Mouse (Mus musculus): ENCODE data around the gene Sez6l2. TPM values are rescaled to one million over a fixed set of nuclear protein-coding genes. Genes with fewer than 3 reads are reported as not detected.

The Sez6l2 gene
- polyA plus RNA-seq, 1 experiment from 2014 or later, result 1.7 TPM

- DNase-seq (ENCODE audit: low spot score) (no peak), ATAC-seq (replicated peaks; ENCODE audit: low FRiP score, low read depth) (no peak)
- no peaks in the 10 kb centered on the region for H3K27me3 ChIP-seq (ENCODE audit: insufficient read depth, low read length)
- H3K9me3 ChIP-seq (replicated peaks; ENCODE audit: low read length), result no peaks in the 10 kb centered on the region
- no peak for TF ChIP-seq CTCF (IDR thresholded peaks at IDR 0.05; ENCODE audit: low read depth)
- H3K9ac ChIP-seq (ENCODE audit: low read depth, low read length), result no peak overlapping the region
- no peak overlapping the region for H3K27ac ChIP-seq
- WGBS, result 51% methylated on average over 6 of the region's 6 CpGs
- H3K4me1 ChIP-seq (replicated peaks; ENCODE audit: insufficient read depth, low read length), result no peaks in the 10 kb centered on the region
- H3K4me3 ChIP-seq (replicated peaks; ENCODE audit: low read depth, low read length), result no peak overlapping the region
- no peak overlapping the region for H3K4me2 ChIP-seq (ENCODE audit: low read length)
- H3K36me3 ChIP-seq (ENCODE audit: insufficient read depth, low read length), result no peaks in the 10 kb centered on the region
Measured at GRCm38 (mm10) chr7:126941171-126941570, 9.2 kb upstream of the Sez6l2 start.

- no peak for TF ChIP-seq CTCF (IDR thresholded peaks at IDR 0.05; ENCODE audit: low read depth)
Measured at GRCm38 (mm10) chr7:126941801-126942200, 8.6 kb upstream of the Sez6l2 start.

GRCm38 (mm10) chr7:126946530-126946929, 3.8 kb upstream of the Sez6l2 start:
- ATAC-seq (replicated peaks; ENCODE audit: low FRiP score, low read depth), result no peak
- peak; percentile 70 for DNase-seq (ENCODE audit: low spot score)
- Histone ChIP-seq H3K4me3 (replicated peaks; ENCODE audit: low read depth, low read length) (no peak overlapping the region), H3K9me3 (replicated peaks; ENCODE audit: low read length) (no peaks in the 10 kb centered on the region), H3K27me3 (ENCODE audit: insufficient read depth, low read length) (peaks cover 8% of the 10 kb centered on the region; the same call in 1 of the 2 replicates), H3K4me1 (replicated peaks; ENCODE audit: insufficient read depth, low read length) (peaks cover 10% of the 10 kb centered on the region; the same call in 1 of the 2 replicates), H3K4me2 (ENCODE audit: low read length) (no peak overlapping the region), H3K9ac (ENCODE audit: low read depth, low read length) (no peak overlapping the region), H3K27ac (no peak overlapping the region), H3K36me3 (ENCODE audit: insufficient read depth, low read length) (no peaks in the 10 kb centered on the region)
- TF ChIP-seq CTCF (IDR thresholded peaks at IDR 0.05; ENCODE audit: low read depth), result peak; percentile 83
- WGBS, result 40% methylated on average over 3 of the region's 3 CpGs

More at GRCm38 (mm10) chr7:126941801-126942200, 8.6 kb upstream of the Sez6l2 start:
- Histone ChIP-seq H3K4me3 (replicated peaks; ENCODE audit: low read depth, low read length) (no peak overlapping the region), H3K4me1 (replicated peaks; ENCODE audit: insufficient read depth, low read length) (no peaks in the 10 kb centered on the region), H3K9ac (ENCODE audit: low read depth, low read length) (no peak overlapping the region), H3K9me3 (replicated peaks; ENCODE audit: low read length) (no peaks in the 10 kb centered on the region), H3K27ac (no peak overlapping the region), H3K4me2 (ENCODE audit: low read length) (no peak overlapping the region), H3K27me3 (ENCODE audit: insufficient read depth, low read length) (no peaks in the 10 kb centered on the region), H3K36me3 (ENCODE audit: insufficient read depth, low read length) (no peaks in the 10 kb centered on the region)
- ATAC-seq (replicated peaks; ENCODE audit: low FRiP score, low read depth) (no peak), DNase-seq (ENCODE audit: low spot score) (no peak)
- 73% methylated on average over 5 of the region's 5 CpGs for WGBS

- no peak for TF ChIP-seq CTCF (IDR thresholded peaks at IDR 0.05; ENCODE audit: low read depth)
- H3K27ac ChIP-seq, result no peak overlapping the region
- H3K9me3 ChIP-seq (replicated peaks; ENCODE audit: low read length), result no peaks in the 10 kb centered on the region
- H3K27me3 ChIP-seq (ENCODE audit: insufficient read depth, low read length), result peaks cover 12% of the 10 kb centered on the region
- H3K4me3 ChIP-seq (replicated peaks; ENCODE audit: low read depth, low read length), result no peak overlapping the region
- peaks cover 10% of the 10 kb centered on the region; the same call in 1 of the 2 replicates for H3K4me1 ChIP-seq (replicated peaks; ENCODE audit: insufficient read depth, low read length)
- H3K36me3 ChIP-seq (ENCODE audit: insufficient read depth, low read length), result no peaks in the 10 kb centered on the region
- WGBS, result 78% methylated on average over 10 of the region's 10 CpGs
- ATAC-seq (replicated peaks; ENCODE audit: low FRiP score, low read depth) (no peak), DNase-seq (ENCODE audit: low spot score) (no peak)
- H3K4me2 ChIP-seq (ENCODE audit: low read length), result no peak overlapping the region
- H3K9ac ChIP-seq (ENCODE audit: low read depth, low read length), result no peak overlapping the region
Measured at GRCm38 (mm10) chr7:126948626-126949025, 1.7 kb upstream of the Sez6l2 start.

- DNase-seq (ENCODE audit: low spot score), result no peak
- H3K27ac ChIP-seq, result no peak within 1 kb of the TSS
- peaks cover 10% of the 10 kb centered on the region; the same call in 1 of the 2 replicates for H3K4me1 ChIP-seq (replicated peaks; ENCODE audit: insufficient read depth, low read length)
- no peaks in the 10 kb centered on the region for H3K36me3 ChIP-seq (ENCODE audit: insufficient read depth, low read length)
- under 1% methylated on average over 19 of the region's 21 CpGs for WGBS
- no peak for TF ChIP-seq CTCF (IDR thresholded peaks at IDR 0.05; ENCODE audit: low read depth)
- H3K27me3 ChIP-seq (ENCODE audit: insufficient read depth, low read length), result peaks cover 12% of the 10 kb centered on the region
- H3K9ac ChIP-seq (ENCODE audit: low read depth, low read length), result 0 out of 2 replicates have a peak within 1 kb of the TSS, but pooled peaks have one; percentile 4
- peak; percentile 35 for ATAC-seq (replicated peaks; ENCODE audit: low FRiP score, low read depth)
- no peaks in the 10 kb centered on the region for H3K9me3 ChIP-seq (replicated peaks; ENCODE audit: low read length)
- H3K4me3 ChIP-seq (replicated peaks; ENCODE audit: low read depth, low read length), result peak within 1 kb of the TSS; percentile 42
- H3K4me2 ChIP-seq (ENCODE audit: low read length), result peak within 1 kb of the TSS; percentile 98
Measured at GRCm38 (mm10) chr7:126949403-126949792, 965 bp upstream of the Sez6l2 start, which contains the start of gene Asphd1. Gene Asphd1, minus strand, starts transcription at chr7:126949582.

- Histone ChIP-seq H3K9ac (ENCODE audit: low read depth, low read length) (no peak overlapping the region), H3K36me3 (ENCODE audit: insufficient read depth, low read length) (no peaks in the 10 kb centered on the region), H3K4me1 (replicated peaks; ENCODE audit: insufficient read depth, low read length) (peaks cover 10% of the 10 kb centered on the region; the same call in 1 of the 2 replicates), H3K4me2 (ENCODE audit: low read length) (peak overlapping the region; percentile 98; the same call in 1 of the 2 replicates), H3K9me3 (replicated peaks; ENCODE audit: low read length) (no peaks in the 10 kb centered on the region), H3K4me3 (replicated peaks; ENCODE audit: low read depth, low read length) (no peak overlapping the region), H3K27me3 (ENCODE audit: insufficient read depth, low read length) (peaks cover 12% of the 10 kb centered on the region), H3K27ac (no peak overlapping the region)
- DNase-seq (ENCODE audit: low spot score) (no peak), ATAC-seq (replicated peaks; ENCODE audit: low FRiP score, low read depth) (no peak)
- 6% methylated on average over 26 of the region's 26 CpGs for WGBS
- no peak for TF ChIP-seq CTCF (IDR thresholded peaks at IDR 0.05; ENCODE audit: low read depth)
Measured at GRCm38 (mm10) chr7:126950647-126951615, 568 bp downstream of the Sez6l2 start.
